Mouse (Mus musculus): ENCODE measurements around the gene Txndc11.
"Not testable (repeated sequence)": the region's sequence is repeated elsewhere in the genome, so short reads cannot be mapped to it uniquely, and the experiment has no call there.

Gene Txndc11

DNA sequence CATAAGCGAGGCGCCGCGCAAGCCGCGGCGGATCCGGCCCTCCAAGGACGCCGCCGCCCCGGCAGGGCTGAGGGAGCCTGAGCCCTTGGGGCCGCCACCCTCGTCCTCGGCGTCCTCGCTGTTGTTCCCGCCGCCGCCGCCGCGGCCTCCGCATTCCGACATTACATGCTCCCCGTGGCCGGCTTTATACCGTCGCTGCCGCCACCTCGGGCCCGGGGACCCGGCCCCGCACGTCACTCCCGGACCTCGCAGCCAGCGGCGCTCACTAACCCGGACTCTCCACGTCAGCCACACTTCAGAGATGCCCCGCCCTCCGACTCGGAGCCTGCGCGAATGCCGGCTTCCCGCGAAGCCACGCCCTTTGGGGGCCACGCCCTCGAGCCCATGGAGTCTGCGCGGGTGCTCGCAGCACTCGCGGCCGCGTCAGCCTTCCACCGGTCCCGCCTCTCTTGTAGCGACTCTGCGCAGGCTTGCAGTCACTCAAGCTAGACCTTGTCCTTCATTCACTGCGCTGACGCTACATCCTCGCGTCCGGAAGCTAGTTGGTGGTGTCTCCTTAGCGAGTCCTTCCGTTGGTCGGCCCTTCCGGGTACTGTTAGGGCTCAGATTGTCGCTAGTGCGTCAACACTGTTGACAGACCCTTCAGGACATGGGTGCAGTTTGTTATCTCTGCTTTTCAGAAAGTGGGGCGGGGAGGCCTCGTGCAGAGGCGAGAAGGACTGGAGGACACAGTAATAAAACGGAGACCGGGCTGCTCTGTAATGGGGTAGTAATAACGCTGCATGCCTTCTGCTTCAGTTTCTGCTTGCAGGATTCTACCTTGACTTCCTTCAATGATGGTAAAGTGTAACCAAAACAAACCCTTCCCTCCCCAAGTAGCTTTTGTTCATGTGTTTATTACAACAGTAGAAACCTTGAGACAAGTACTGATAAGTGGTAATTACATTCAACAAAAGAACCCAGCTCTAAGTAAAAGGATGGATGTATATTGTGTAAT is at the start of gene Txndc11:
TSS of gene Txndc11 (minus strand) at position 303 of the 997 bp plus-strand sequence.
- DNase-seq (ENCODE audit: low spot score in 2 of 2) = peak; percentile 99

DNA sequence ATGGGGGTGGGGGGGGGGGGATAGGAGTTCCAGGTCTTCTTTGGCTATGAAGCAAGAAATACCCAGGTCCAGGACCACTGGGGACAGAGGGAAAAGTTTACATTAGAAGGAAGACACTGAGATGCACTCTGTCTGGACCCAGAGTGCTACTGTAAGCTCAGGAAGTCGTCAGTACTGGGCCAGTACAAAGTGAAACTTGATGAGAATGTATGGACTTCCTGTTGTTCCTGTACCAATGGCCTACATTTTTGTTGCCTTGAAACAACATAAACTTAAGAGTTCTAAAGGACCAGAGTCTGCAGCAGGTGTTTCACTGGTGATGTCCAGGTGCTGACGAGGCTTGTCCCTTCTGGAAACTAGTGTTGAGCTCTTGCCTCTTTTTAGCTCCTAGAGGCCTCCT is 43.0 kb upstream of the Txndc11 start:
- no peak for DNase-seq (ENCODE audit: low spot score in 2 of 2)

DNA sequence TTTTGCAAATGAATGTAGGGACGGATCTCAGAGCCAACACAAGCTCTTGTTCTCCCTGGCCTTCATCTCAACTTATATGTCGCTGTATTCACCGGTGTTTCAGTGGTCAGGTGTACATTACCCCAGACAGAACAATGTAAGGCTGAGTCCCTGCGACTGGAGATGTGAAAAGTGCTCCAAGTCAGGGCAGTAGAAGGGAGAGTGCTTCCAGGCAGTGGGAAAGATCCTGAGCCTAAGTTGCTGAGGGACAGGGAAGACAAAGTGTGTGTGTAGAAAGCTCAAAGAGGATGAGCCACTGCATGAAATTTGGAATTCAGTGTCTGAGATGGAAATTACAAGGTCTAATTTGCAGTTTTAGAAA is 42.4 kb upstream of the Txndc11 start:
- DNase-seq (ENCODE audit: low spot score in 2 of 2) = no peak

DNA sequence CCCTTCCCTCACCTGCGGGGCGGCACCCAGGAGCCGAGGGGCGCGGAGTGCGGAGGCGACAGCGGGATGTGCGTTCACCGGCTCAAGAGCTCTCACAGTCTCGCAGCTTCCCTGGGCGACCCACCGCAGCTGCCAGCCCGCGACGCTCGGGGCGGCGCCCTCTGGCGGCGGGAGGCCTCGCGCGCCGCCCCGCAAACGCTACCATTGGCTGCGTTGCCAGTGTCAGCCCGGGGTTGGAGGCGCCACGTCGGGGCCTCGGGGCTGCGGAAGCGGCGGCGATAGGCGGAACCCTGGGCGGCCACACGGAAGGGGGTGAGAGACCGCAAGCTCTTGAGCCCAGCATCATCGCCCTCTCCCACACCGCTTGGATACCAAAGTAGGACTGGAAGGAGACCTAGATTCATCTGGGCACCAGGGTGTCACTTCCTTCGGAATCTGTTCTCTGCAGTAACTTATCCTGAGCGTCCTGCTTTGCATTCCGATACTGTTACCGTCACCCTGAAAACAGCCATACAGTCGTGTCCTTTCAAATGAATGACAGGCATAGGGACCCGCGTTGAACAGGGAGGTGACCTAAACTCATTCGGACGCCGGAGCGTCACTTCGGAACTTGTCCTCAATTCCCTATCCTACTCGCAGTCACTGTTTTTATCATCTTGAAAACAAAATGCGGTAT is 41.9 kb upstream of the Txndc11 start, which contains the start of gene Zc3h7a:
TSS of gene Zc3h7a (minus strand) at position 186 of the 676 bp plus-strand sequence.
- DNase-seq (ENCODE audit: low spot score in 2 of 2) = peak; percentile 81 to 88

DNA sequence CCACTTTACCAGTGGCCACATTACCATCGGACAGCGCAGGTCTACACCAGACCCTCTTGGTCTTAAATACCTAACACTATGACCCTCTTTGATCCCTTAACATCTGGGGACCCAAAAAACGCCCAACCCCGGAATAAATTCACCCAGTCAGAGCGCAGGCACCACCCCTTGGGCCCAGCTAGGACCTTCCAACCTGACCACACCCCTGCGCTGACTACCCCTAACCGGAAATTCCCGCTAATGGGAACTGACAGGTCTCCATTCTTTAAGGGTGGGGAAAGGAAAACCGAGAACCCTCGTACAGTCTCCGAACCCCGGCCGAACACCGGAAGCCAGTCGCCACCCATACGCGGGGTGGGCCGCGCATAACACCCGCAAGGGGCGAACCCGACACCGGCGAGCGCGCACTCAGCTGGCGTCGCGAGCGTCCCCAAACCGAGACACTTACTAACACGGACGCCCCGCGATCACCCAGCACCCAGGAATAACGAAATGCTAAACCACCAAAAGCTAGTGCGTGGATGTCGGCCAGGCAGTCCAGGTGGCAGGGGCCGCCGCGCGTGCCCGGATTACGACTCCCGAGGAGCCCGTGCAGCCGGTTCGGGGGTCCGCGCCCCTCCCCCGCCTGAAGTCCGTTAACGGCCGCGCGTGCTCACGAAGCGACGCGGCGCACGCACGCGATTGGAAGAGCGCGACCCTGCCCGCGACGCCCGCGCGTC is 41.2 kb upstream of the Txndc11 start:
- peak; percentile 36 to 45 for DNase-seq (ENCODE audit: low spot score in 2 of 2)

DNA sequence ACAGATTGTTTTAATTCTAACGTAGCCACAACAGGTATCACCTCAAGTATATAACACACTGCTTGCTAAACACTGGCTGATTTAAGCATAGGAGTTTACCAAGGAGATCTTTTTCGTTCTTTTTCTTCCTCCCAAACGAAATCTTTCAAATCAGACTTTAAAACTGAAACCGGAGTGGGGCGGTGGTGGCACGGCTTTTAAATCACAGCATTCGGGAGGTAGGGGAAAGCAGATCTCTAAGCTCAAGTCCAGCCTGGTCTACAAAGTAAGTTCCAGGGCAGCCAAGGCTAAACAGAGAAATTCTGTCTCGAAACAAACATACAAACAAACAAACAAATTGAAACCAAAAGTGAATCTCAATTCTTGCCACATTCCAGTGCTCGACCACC is 40.6 kb upstream of the Txndc11 start:
- no peak for DNase-seq (ENCODE audit: low spot score in 2 of 2)

DNA sequence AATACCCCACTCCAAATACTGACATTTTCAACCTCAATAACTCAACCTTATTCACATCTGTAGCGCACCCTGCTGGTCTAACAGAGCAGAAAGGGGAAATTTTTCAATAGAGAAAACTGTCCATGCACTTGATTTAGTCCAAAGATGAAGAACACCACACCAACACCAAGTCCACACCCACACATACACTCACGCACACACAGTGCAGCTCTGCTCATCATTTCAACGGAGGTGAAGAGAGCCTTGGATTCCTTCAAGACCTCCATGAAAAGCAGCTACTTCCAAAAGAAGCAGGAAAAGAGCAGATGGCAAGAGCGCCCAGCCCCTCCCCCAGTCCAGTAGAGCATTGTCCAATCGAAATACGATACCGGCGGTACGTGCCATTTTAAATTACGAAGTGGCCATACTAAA is 40.2 kb upstream of the Txndc11 start:
- peak; percentile 10 to 59 for DNase-seq (ENCODE audit: low spot score in 2 of 2)

DNA sequence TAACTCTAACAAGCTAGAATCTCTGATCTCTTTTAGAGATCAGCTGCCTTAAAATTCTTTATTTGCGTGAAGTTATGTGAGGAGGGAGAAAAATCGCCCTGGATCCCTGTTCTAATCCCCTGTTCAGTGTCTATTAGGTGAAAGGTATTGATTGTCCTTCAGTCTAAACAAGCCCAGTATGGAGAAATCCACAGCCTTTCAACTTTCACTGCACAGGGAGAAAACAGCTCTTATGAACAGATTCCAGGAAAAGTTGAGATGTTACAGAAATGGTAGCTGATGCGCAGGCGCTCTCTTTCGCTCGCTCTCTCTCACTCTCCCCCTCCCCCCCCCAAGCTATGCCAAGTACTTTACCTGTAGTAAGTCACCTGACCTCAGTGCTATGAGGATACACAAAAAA is 37.2 kb upstream of the Txndc11 start:
- DNase-seq (ENCODE audit: low spot score in 2 of 2) = no peak

DNA sequence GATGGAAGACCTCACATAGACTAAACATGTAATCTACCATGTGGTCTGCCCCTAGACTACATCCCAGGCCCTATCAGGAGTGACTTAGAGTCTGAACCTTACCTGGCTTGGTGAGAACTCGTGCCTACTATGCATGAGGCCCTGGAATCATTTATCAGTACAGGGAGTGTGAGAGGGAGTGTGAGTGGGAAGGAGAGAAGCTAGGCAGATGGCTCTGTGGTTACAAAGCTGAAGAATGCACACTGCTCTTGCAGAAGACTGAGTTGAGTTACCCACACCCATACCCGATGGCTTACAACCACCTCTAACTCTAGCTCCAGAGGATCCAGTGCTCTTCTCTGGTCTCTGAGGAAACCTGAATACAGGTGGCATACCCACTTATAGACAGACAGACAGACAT is 32.0 kb upstream of the Txndc11 start:
- DNase-seq (ENCODE audit: low spot score in 2 of 2) = no peak

DNA sequence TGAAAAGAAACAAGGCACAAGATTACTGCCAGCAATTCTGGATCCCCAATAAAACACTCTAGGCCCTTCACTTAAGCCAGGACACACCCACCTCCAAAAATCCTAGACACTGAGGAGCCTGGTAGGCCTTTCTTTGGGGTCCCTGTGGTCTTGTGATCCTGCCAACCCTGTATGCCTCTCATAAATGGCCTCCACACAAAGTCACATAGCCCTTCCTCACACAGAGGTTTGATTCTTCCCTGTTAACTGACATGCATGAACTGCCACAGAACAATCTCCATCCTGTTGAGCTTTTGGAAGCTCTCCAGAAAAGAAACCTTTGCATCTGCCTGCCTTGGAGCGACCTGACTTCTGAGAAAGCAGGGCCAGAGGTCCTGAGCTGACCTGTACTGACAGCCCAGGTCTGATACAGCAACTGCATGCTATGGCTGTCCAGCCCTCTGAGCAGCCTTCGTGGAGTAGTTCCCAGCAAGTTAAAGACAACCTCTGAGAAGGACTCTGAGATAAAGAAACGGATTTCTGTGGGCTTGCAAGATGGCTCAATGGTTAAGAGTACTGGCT is 30.3 kb upstream of the Txndc11 start:
- DNase-seq (ENCODE audit: low spot score in 2 of 2) = no peak

DNA sequence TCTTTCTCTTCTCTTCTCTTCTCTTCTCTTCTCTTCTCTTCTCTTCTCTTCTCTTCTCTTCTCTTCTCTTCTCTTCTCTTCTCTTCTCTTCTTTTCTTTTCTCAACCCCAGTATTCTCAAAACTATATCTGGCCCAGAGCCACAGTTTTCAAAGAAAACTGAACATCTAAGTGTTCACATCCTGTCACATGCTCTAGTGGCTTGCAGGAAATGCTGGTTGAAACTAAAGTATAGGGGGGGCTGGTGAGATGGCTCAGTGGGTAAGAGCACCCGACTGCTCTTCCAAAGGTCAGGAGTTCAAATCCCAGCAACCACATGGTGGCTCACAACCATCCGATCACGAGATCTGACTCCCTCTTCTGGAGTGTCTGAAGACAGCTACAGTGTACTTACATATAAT is 23.3 kb upstream of the Txndc11 start:
- not testable (repeated sequence) for DNase-seq (ENCODE audit: low spot score in 2 of 2)

DNA sequence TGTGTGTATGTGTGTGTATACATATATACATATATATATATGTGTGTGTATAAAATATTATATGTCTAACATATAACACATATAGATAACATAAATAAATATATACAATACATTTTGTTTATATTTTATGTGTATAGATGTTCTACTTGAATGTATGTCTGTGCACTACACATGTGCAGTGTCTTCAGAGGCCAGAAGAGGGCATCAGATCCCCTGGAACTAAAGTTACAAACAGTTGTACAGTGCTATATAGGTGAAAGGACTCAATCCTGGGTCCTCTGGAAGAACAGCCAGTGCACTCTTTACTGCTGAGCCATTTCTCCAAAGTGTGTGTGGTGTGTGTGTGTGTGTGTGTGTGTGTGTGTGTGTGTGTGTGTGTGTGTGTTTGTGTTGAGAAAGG is 20.1 kb upstream of the Txndc11 start:
- DNase-seq (ENCODE audit: low spot score in 2 of 2) = no peak

DNA sequence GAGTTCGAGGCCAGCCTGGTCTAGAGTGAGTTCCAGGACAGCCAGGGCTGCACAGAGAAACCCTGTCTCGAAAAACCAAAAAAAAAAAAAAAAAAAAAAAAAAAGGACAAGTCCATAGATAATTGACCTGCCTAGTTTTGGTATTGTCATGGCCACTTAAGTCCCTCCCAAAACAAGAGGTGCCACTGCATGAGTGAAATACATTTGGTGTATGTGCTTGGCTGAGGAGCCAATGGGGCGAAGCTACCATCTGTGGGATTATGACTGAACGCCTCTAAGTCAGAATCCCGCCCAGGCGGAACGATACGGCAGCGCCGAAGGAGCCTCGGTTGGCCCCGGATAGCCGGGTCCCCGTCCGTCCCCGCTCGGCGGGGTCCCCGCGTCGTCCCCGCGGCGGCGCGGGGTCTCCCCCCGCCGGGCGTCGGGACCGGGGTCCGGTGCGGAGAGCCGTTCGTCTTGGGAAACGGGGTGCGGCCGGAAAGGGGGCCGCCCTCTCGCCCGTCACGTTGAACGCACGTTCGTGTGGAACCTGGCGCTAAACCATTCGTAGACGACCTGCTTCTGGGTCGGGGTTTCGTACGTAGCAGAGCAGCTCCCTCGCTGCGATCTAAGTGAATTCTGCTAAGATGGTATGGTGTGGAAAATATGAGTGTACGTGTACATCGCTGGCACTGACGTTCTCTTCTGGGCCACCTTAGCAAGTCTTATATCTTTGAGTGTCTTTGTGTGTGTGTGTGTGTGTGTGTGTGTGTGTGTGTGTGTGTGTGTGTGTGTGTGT is 9.4 kb upstream of the Txndc11 start:
- DNase-seq (ENCODE audit: low spot score in 2 of 2) = peak; percentile 100

DNA sequence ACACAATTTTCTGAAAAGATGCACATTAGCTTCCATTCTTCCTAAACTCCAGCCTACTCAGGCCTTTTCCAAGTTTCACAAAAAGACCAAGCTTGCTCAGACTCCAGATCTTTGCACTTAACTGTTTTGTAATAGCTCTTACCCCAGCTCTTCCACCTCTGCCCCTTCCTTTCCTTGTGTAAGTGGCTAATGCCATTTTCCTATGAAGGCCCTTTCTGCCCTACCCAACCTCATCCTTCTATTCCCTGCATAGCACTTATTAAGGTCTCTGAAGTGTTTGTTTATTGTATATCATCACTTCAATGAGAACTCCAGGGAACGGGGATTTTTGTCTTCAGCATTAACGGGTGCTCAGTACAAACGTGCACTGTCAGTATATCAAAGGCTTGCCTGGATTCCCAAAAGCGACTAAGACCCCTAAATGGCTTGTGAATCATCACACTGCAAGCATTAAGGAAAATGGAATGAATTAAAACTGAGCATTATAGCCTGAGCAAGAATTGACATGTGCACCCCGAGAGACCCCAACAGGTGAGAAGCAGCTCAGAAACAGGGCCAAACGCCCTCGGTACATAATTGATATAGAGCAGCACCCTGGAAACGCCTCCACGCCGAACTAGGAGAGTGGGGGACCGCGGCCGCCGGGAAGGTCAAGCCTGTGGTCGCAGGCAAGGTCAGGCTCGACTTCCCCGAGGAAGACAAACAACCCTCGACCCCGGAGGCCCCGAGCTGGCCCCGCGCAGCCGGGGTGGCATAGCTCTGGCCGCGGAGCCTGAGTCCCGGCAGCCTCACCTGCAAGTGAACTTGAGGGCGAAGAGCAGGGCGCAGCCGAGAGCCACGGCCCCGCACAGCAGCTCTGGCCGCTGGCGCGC is 738 bp downstream of the Txndc11 start:
- DNase-seq (ENCODE audit: low spot score in 2 of 2) = no peak

DNA sequence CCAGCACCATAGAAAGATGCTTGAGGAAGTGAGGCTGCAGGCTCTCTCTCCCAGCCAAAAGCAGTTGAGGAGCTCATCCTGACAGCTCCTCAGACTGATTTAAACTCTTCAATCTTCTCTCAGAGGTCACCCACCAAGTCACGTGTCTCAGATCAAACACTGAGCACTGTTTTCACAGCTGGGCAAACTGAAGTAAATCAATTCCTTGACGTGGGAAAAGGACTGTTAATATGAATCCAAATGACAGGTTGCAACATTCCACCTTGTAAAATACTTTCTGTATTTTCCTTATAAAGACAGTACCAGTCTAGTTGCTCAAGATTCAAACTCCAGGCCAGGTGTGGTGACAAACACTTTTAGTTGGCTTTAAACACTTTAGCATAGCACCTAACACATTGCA is 1.6 kb downstream of the Txndc11 start:
- no peak for DNase-seq (ENCODE audit: low spot score in 2 of 2)

DNA sequence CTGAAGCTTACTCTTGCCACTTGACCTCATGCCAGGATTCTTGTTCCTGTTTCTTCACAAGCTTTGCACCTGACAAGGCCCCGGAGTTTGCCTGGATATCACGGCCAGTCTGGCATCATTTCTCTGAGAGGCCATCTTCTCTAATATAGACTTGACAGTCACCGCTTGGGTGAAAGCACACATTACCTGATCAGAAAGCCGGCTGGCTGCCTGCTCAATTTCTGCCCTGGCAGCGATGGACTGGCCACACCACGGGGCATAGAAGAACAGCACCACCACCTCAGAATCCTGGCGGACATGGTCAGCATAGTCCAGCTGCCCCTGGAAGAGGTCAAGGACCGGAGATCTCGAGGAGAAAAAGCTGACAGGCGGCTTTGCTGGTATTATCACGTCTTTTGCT is 6.1 kb downstream of the Txndc11 start:
- DNase-seq (ENCODE audit: low spot score in 2 of 2) = no peak

DNA sequence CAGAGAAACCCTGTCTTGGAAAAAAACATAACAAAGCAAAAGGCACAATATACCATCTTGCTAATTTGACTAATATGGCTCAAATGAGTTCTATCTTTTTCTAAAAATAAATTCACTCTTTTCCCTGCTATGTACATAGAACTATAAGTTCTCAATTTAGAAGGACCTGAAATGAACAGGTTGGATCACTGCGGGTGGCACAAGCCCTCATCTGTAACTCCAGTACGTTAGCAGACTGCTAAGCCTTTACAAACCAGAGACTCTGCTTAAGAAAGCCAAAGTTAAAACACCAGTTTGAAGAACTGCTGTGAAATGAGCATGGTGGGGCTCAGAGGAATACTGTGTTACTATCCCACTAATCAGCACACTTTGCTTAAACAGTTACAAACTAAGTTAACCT is 9.1 kb downstream of the Txndc11 start:
- DNase-seq (ENCODE audit: low spot score in 2 of 2) = no peak

DNA sequence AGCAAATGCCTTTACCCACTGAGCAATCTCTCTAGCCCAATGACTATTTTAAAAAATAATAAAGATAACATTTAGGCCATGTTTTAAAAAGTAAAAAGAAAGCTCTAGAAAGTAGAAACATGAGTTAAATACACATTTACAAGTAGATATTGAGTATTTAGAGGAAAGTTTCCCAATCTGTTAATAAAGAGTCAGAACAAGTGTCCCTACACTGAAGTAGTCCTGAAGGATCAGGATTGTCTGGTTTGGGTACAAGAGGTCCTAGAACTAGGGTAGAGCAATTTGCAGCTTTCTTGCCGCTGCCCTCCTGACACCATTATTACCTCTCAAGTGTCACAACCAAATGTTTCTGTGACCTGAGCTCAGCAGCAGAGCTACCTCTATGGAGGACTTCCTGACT is 10.3 kb downstream of the Txndc11 start:
- no peak for DNase-seq (ENCODE audit: low spot score in 2 of 2)

DNA sequence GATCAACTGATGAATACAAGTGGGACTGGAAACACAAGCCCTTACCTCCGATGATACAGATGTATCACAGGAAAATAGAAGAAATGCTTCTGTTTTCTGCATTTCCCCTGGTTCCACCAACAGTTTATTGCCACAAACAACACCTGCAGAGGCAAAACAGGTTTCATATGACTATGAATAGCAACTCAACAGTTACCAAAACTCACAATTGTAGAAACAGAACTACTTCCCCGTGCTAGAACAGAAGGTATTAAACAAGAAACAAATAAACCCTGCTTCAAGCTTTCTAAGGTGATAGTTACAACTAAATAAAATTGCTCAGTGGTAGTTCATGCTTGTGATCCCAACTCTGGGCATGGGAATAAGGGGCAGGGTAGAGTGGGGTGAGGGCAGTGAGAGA is 11.8 kb downstream of the Txndc11 start:
- no peak for DNase-seq (ENCODE audit: low spot score in 2 of 2)

DNA sequence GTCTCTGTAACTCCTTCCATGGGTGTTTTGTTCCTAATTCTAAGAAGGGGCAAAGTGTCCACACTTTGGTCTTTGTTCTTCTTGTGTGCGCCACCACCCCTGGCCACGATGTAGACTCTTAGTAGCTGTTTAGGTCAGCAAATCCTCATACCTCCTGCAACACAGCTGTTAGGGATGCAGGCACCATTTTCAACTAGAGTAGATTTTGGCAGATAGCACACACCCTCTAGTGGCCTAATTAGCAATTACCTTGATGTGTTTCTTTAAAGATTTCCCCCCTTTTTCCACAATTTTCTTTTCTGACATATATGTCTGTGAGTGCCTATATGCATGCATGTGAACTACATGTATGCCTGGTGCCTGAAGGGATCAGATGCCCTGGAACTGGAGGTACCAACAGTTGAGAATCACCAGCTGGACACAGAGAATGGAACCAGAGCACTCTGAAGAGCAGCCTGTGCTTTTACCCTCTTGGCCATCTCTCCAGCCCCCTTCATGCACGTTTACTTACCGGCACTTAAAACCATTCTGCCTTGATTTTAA is 25.2 kb downstream of the Txndc11 start:
- no peak for DNase-seq (ENCODE audit: low spot score in 2 of 2)
